Mouse (Mus musculus) gastrocnemius, postnatal 14 days (tissue): Measurements from ENCODE around the gene Drc3. TPM values are rescaled to one million over a fixed set of nuclear protein-coding genes. Genes with fewer than 3 reads are reported as not detected.

Experiments
- DNase-seq: peaks from one replicate; pipeline ENCODE4 v3.0.0; 2021; ENCODE audit warnings: mixed read lengths
- intact Hi-C: fragments of 180-260 bp; cut with DNase I; formaldehyde crosslinking; loops from one replicate; pipeline ENCODE4 v1.15.1; 2025; ENCODE audit warnings: low total_unique reads
- total RNA-seq, 2 experiments: library from RNA; stranded (reverse); gene quantifications; 2 replicates each; pipeline ENCODE4 v1.2.3; 2021

Gene Drc3
- total RNA-seq, 2 experiments from 2014 or later = 0.86 TPM

DNA sequence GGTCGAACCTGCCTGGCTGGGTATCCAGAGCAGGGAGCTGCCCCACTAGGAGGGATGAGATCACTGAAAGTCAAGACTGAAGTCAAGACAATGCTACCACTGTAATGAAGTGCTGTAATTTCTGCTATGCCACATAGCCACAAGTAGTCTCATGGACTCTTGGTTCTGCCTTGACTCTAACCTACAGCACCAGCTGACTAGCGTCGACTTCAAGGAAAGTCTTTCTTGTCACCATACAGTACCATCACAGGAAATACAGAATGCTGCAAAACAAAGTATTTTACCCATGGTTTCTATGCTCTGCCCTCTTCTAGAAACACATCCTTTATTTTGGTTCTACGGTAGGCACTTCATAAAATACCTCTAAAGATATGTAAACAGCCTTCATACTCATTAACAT, 22.6 kb upstream of the Drc3 start:
- intact Hi-C loops = no loop called here
- no peak for DNase-seq

DNA sequence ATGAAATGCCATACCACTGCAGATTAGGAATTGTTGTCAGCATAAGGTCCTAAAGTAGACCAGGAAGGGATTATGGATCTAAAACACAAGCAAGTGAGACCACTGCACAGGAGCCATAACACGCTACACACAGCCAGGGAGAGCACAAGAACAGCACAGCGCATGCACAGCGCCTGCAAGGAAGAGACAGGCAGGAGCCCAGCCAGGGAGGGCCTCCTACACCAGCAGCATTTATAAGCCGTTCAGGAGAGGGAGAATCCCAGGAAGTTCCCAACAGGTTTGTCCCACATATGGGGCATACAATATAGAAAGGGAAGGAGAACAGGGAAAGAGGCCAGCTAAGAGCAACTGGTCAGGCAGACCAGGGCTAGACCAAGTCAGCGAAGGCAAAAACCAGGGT, 19.7 kb upstream of the Drc3 start:
- no peak for DNase-seq
- intact Hi-C loops = no loop called here

GRCm38 (mm10) chr11:60334124-60334523, 19.0 kb upstream of the Drc3 start:
- DNase-seq = no peak
- intact Hi-C loops = no loop called here

DNA sequence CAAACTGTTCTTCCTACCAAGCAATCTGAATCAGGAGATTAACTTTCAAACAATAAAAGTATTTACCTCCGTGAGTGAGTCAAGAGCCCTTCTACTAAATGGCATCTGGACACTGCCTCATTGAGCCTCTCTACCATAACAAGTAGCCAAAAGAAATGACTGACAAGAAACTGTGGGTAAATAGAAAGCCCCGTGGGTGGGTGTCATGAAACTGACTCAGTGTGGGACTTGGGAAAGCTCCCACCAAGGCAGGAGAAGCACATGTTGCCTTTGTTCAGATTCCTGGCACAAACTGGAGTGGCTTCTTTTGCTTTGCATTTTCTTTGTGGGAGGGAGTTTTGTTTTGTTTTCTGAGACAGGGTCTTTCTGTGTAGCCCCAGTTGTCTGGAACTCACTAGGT, 17.4 kb upstream of the Drc3 start:
- intact Hi-C loops = no loop called here
- no peak for DNase-seq

DNA sequence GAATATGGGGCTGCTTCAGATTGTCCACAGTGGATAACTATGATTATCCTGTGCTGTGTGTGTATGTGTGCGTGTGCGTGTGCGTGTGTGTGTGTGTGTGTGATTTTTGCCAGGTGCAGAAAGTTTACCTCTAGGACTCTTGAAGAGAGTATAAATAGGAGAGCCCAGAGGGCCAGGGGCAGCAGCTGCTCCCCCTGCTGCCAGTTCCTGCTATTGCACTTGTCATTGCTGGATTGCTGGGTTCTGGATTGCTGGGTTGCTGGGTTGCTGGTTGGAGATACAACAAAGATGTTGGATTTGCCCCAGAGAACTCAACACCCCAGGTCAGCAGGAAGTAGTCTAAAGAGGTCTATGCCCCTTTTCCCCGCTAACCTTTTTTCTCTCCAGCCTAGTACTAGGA, 14.8 kb upstream of the Drc3 start:
- intact Hi-C loops = no loop called here
- peak; percentile 20 for DNase-seq

GRCm38 (mm10) chr11:60339361-60339760, 13.8 kb upstream of the Drc3 start:
- no peak for DNase-seq
- intact Hi-C loops = no loop called here

DNA sequence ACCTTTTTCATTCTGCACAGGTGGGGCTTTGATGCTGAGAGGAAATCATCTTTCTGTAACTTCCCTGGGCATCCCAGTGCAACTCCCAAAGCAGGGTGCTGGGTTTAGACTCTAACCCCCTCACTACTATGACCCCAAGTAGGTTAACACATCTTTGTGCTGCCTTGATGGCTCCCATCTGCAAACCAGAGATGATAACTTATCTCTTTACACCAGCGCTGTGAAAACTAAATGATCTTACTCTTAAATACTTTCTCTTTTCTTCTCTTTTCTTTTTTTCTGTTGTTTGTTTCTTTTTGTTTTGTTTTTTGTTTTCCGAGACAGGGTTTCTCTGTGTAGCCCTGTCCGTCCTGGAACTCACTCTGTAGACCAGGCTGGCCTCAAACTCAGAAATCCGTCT, 7.3 kb upstream of the Drc3 start:
- intact Hi-C loops = no loop called here

GRCm38 (mm10) chr11:60346537-60346936, 6.6 kb upstream of the Drc3 start:
- intact Hi-C loops = no loop called here
- DNase-seq = peak; percentile 37

More for the DNA sequence above, 7.3 kb upstream of the Drc3 start:
- DNase-seq = no peak

DNA sequence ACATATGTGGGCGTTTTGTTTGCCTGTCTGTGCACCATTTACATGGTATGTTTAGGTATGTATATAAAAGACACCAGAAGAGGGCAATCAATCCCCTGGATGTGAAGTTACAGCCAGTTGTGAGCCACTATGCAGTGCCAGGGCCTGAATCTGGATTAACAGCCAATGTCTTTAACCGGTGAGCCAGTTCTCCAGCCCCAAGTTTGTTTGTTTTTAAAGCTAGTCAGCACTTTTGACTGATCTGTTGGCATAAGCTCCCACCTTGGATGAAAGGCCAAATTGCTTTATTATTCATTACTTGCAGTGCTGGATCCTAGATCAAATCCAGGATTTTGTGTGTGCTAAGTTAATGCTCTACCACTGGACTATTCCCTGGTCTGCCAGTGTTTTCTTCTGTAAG, 1.7 kb upstream of the Drc3 start:
- no peak for DNase-seq
- intact Hi-C loops = loop anchor here (10.0 kb wide), 2 partner anchors 47 to 63 kb away; partner anchors contain the start of genes Atpaf2 and Gid4

DNA sequence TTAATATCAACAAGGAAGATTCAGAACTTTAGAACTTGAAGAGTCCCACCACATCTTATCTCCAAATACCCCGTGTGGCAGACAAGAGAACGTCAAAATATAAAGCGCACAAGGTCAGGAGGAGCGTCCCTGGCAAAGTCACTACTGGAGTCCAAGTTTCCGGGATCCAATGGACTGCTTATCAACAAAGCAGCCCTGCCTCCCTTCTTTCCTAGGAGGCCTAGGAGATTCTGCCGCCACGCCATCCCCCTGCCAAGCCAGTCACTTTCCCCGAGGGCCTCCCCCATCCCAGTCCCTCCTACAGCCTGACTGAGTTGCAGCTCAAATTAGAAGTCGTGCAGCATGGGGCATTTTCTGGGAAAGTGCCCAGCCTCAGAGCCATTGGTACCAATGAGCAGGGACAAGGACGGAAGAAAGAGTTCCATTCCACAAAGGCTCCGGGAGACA, 1.2 kb upstream of the Drc3 start:
- DNase-seq = peak; percentile 45
- intact Hi-C loops = loop anchor here (10.0 kb wide), 2 partner anchors 47 to 63 kb away; partner anchors contain the start of genes Atpaf2 and Gid4

- intact Hi-C loops = loop anchor here (10.0 kb wide), 2 partner anchors 51 to 59 kb away; partner anchors contain the start of genes Atpaf2 and Gid4
- no peak for DNase-seq
Observed at GRCm38 (mm10) chr11:60355952-60356351, 2.8 kb downstream of the Drc3 start.

- intact Hi-C loops = loop anchor here (10.0 kb wide), 2 partner anchors 52 to 58 kb away; partner anchors contain the start of genes Atpaf2 and Gid4
- no peak for DNase-seq
Observed at GRCm38 (mm10) chr11:60357116-60357515, 4.0 kb downstream of the Drc3 start.

GRCm38 (mm10) chr11:60358548-60358947, 5.4 kb downstream of the Drc3 start:
- intact Hi-C loops = loop anchor here (10.0 kb wide), 2 partner anchors 54 to 56 kb away; partner anchors contain the start of genes Atpaf2 and Gid4
- peak; percentile 17 for DNase-seq

- intact Hi-C loops = loop anchor here (10.0 kb wide), 2 partner anchors 54 to 56 kb away; partner anchors contain the start of genes Atpaf2 and Gid4
- DNase-seq = no peak
Observed at GRCm38 (mm10) chr11:60359138-60359537, 6.0 kb downstream of the Drc3 start.

GRCm38 (mm10) chr11:60359936-60360335, 6.8 kb downstream of the Drc3 start:
- no peak for DNase-seq
- intact Hi-C loops = loop anchor here (10.0 kb wide), 2 partner anchors 55 kb away; partner anchors contain the start of genes Atpaf2 and Gid4

GRCm38 (mm10) chr11:60360631-60361201, 7.6 kb downstream of the Drc3 start:
- DNase-seq = no peak
- intact Hi-C loops = no loop called here

- intact Hi-C loops = no loop called here
- peak; percentile 36 for DNase-seq
Observed at GRCm38 (mm10) chr11:60366239-60367019, 13.3 kb downstream of the Drc3 start.

GRCm38 (mm10) chr11:60367256-60367655, 14.1 kb downstream of the Drc3 start:
- DNase-seq = no peak
- intact Hi-C loops = no loop called here

DNA sequence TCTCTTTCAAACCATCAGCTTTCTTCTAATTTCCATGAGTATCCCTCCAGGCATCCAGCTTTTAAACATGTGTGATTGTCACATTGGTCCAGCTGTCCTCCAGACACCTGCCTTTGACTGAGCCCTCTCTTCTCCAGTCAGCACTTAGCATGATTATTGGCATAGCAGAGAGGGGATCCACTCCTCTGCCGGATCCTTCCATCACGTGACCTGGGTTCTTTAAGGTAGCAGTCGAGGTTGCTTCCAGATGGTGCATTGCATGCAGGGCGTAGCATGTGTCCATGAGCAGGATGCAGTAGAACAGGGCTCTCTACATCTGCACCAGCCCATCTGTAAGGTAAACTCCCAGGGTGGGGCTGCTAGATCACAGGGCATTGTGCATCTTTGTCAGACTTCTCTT, 15.8 kb downstream of the Drc3 start:
- intact Hi-C loops = no loop called here

DNA sequence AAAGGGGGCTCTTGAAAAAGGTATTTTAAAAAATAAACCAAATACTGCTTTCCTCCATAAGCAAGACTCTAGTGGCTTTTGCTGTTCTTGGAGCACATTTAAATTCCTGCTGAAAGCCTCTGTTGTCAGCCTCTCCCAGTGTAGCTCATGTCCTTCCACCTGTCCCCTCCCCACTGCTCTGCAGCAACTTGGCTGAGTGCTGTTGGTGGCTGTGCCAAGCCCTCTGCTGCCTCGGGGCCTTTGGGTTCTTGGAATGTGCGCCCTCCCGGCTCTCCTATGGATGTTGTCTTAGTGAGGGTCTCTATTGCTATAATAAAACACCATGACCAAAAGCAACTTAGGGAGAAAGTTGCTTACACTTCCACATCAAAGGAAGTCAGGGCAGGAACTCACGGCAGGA, 16.3 kb downstream of the Drc3 start:
- DNase-seq = no peak
- intact Hi-C loops = no loop called here

More for the DNA sequence above, 15.8 kb downstream of the Drc3 start:
- DNase-seq = no peak
